Mouse (Mus musculus) heart, embryonic 10.5 days (tissue): Measurements from ENCODE around the gene Gcgr. TPM values are rescaled to one million over a fixed set of nuclear protein-coding genes. Genes with fewer than 3 reads are reported as not detected.
A peak's percentile ranks its signal among the peaks of the same experiment; 100 is the strongest.
"Not testable (repeated sequence)": the region's sequence is repeated elsewhere in the genome, so short reads cannot be mapped to it uniquely, and the experiment has no call there.

Experiments
- DNase-seq: peaks from one replicate; pipeline ENCODE4 v3.0.0-alpha.2; 2017; ENCODE audit warnings: low spot score
- H3K27ac ChIP-seq: fragments of 300-500 bp; sonication (generic); 2 replicates; pipeline ENCODE4 v1.5.1; 2016; ENCODE audit warnings: mild to moderate bottlenecking
- H3K27me3 ChIP-seq: fragments of 300-500 bp; sonication (generic); 2 replicates; pipeline ENCODE4 v1.6.1; 2016; ENCODE audit warnings: mild to moderate bottlenecking; ENCODE audit not compliant: poor library complexity, insufficient read depth, severe bottlenecking
- H3K36me3 ChIP-seq: fragments of 300-500 bp; sonication (generic); 2 replicates; pipeline ENCODE4 v1.6.1; 2016; ENCODE audit warnings: mild to moderate bottlenecking, moderate library complexity
- H3K4me1 ChIP-seq: fragments of 300-500 bp; sonication (generic); 2 replicates; pipeline ENCODE4 v1.6.1; 2016; ENCODE audit warnings: mild to moderate bottlenecking
- H3K4me3 ChIP-seq: fragments of 300-500 bp; sonication (generic); 2 replicates; pipeline ENCODE4 v1.5.1; 2016; ENCODE audit warnings: mild to moderate bottlenecking, moderate library complexity
- H3K9me3 ChIP-seq: fragments of 300-500 bp; sonication (generic); 2 replicates; pipeline ENCODE4 v1.6.1; 2016; ENCODE audit warnings: mild to moderate bottlenecking, moderate library complexity
- WGBS: fragments of 180-500 bp; shearing (Covaris S2); methylation state at CpG from one replicate; pipeline ENCODE4 v1.1.7; 2016; 5-methylcytosine and 5-hydroxymethylcytosine counted together
- polyA plus RNA-seq: library from polyadenylated mRNA; unstranded; fragments of >200 nt; fragmentation: Nextera tagmentation; extraction: Ambion mirVana; gene quantifications from 2 replicates; pipeline ENCODE4 v1.2.1, GENCODE M21; 2016

Gcgr gene
- polyA plus RNA-seq, 1 experiment from 2014 or later: 2.2 TPM

DNA sequence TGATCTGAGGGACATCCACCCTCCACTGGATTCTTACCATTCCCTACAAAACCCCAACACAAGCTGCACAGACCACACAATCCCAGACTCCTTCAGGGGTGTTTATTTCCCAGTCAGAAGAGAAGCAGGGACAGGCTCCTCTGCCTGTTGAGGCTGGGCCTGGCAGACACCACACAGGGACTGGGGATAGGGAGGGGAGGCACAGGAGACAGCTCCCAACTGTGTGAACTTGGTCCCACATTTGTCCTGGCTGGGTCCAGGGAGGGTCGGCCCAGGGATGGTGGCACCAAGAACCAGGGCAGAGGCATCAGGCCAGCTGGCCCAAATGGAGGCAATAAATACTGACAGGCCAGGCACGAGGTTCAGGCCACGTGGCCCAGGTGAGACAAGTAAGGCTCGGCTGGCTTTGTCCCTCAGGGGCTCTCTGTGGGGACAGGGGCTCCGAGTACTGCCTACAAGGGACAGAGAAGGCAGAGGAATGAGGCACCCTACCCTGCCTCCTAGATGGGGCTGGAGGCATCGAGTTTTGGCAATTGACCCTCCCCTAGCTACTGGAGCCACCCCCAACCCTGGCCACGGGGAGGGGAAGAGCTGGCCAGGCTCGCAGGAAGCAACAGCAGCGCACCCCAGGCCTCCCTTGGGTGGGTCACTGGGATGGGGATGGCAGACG lies 47.7 kb downstream of the Gcgr start:
- H3K27me3 ChIP-seq: no peaks in the 10 kb centered on the region
- peaks cover 45% of the 10 kb centered on the region for H3K36me3 ChIP-seq
- H3K9me3 ChIP-seq: no peaks in the 10 kb centered on the region
- H3K27ac ChIP-seq: peak overlapping the region; percentile 4; the same call in 1 of the 2 replicates
- peaks cover 42% of the 10 kb centered on the region for H3K4me1 ChIP-seq
- WGBS: 82% methylated on average over 10 of the region's 10 CpGs
- H3K4me3 ChIP-seq: no peak overlapping the region
- DNase-seq: peak; percentile 70

DNA sequence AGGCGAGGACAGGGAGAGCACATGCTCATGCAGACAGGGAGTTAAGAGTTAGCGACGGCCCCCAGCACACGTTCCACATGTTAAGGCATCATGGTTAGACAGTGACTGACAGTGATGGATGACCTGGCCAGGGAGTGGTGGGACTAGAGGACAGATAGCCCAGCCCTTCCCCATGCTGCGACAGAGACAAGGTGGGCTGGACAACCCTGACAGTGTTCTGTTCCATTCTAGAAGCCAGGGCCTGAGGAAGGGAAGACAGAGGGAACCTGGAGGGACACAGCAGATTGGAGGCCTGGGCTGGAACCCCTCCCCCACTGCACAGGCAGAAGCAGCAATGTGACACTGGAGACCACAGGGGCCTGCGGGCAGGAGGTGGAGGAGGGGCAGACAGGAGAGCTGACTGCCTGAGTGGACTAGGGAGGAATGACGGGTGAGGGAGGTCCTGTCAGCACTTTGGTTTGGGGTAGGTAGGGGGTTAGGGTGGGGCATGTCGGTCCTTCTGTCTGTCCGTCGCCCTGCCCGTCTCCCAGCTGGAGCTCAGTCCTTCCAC lies 48.3 kb downstream of the Gcgr start:
- peaks cover 50% of the 10 kb centered on the region for H3K36me3 ChIP-seq
- H3K27ac ChIP-seq: peak overlapping the region; percentile 99
- H3K4me1 ChIP-seq: peaks cover 42% of the 10 kb centered on the region
- 59% methylated on average over 11 of the region's 11 CpGs for WGBS
- DNase-seq: no peak
- peak overlapping the region; percentile 91; the same call in 1 of the 2 replicates for H3K4me3 ChIP-seq
- H3K9me3 ChIP-seq: no peaks in the 10 kb centered on the region
- H3K27me3 ChIP-seq: no peaks in the 10 kb centered on the region

DNA sequence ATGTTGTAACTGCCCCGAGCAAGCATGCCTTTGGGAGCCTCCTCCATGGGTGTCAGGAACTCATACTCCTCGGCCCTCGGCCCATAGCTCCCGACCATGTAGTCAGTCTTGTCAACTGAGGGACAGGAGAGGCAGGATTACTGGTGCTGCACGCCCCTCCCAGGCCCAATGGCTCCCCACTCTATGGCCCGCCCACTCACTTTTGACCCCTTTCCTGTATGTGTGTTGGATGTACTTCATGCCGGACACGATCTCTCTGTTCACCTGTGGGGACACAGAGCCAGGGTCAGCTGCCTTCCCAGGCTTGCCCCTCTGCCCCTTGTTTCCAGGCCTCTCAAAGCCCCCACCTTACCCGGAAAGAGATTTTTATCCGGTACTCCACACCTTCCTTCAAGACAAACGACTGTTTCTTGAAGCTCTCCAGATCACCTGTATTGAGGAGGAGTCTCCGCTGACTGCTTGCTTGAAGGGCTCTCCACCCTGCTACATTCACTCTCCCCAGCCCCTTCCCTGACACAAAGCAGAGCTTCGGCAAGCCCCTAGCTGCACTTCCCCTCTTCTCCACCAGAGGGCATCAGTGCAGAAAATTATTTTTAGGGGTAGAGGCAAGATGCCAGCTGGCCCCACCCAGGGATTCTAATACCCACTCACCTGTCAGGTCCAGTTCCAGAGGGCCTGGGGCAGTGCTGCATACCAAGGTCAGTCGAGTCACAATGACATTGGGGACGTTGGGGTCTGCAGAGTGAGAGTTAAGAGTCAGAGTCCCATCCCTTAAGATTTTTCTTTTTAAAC lies 49.0 kb downstream of the Gcgr start:
- H3K4me3 ChIP-seq: peak overlapping the region; percentile 91
- peak; percentile 90 for DNase-seq
- peak overlapping the region; percentile 99 for H3K27ac ChIP-seq
- no peaks in the 10 kb centered on the region for H3K9me3 ChIP-seq
- 53% methylated on average over 15 of the region's 15 CpGs for WGBS
- peaks cover 36% of the 10 kb centered on the region for H3K4me1 ChIP-seq
- H3K36me3 ChIP-seq: peaks cover 57% of the 10 kb centered on the region
- H3K27me3 ChIP-seq: no peaks in the 10 kb centered on the region

DNA sequence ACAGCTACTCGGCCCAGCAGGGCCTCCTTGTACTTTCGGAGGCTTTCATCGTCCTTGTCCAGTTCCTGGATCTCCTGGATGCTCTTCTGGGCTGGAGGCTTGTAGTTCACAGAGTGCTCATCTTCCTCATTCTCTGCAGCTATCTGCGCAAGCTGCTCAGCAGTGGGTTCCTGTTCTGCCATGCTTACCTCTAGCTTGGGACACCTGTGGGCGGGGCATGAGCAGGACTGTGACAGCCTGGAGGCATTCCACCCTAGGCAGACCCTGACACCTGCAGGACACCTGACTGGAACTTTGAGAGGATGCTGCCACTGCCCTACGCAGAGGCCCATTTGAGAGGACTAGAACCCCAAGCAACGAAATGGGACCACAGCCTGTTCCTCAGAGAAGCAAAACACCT lies 49.7 kb downstream of the Gcgr start:
- Histone ChIP-seq H3K27me3 (no peaks in the 10 kb centered on the region), H3K4me1 (peaks cover 33% of the 10 kb centered on the region), H3K36me3 (peaks cover 63% of the 10 kb centered on the region), H3K9me3 (no peaks in the 10 kb centered on the region), H3K4me3 (peak overlapping the region; percentile 91), H3K27ac (peak overlapping the region; percentile 99)
- WGBS: 58% methylated on average over 7 of the region's 7 CpGs
- DNase-seq: peak; percentile 77

DNA sequence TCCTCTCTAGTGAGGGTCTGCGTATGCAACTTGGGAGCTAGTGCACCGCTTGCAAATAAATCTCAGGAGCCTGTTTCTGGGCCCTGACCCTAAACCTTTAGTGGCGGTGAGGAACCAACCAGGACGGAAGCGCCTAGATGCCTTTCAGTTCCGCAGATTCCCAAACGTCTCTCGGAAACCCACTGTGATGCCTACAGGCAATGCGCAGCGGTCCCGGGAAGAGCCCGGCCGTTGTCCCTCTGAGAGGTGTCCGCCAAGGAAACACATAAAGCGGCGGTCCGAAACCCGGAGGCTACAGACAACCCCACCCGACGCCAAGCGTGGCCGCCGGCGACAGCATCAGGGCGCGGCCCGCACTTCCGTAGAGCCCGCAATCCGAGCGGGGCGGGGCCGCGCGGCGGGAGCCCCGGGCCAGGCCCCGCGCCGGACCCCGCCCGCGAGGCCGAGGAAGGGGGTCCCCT lies 50.4 kb downstream of the Gcgr start:
- Histone ChIP-seq H3K4me1 (peaks cover 31% of the 10 kb centered on the region), H3K4me3 (peak overlapping the region; percentile 91), H3K27me3 (no peaks in the 10 kb centered on the region), H3K27ac (peak overlapping the region; percentile 99), H3K36me3 (peaks cover 71% of the 10 kb centered on the region), H3K9me3 (no peaks in the 10 kb centered on the region)
- DNase-seq: no peak
- WGBS: under 1% methylated on average over 44 of the region's 44 CpGs

DNA sequence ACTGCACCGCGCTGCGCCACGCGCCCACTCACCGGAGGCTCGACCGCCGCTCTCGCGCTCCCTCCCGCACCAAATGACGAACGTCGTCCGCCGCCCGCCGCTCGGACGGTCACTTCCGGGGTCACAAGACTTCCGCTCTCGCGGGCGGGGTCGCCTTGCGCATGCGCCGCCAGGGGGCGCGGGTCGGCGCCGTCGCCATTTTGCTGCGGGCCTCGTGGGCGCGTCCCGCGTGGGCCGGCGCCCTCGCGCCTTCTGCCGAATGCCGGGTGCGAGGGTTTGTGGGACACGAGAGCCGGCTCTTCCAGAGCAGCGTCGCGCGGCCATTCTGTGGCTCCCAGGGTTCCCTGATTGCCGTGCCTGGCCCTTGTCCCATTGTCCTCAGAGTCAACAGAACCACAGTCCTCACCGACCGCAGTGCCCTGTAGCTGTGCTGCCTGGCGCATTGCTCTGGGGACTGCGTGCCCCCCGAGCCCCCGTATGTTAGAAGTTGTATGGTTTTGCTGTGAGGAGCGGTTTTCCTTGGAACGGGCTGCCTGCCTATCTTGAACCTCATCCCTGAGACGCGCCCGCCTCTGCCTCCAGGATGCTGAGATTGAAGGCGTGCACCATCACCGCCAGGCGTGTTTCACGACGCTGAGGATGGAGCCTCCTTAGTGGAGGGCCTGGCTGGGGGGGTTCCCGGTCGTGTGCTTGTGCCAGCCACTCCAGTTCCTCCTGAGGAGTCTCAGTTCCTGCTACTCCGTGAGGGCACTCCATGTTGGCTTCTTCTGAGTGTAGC lies 51.2 kb downstream of the Gcgr start, which contains the start of gene Arhgdia:
Arhgdia (minus strand) TSS at position 135 of the 778 bp plus-strand sequence.
- peak; percentile 91 for DNase-seq
- Histone ChIP-seq H3K4me3 (peak within 1 kb of the TSS; percentile 91), H3K27ac (peak within 1 kb of the TSS; percentile 99), H3K4me1 (peaks cover 31% of the 10 kb centered on the region), H3K36me3 (peaks cover 73% of the 10 kb centered on the region), H3K27me3 (no peaks in the 10 kb centered on the region), H3K9me3 (no peaks in the 10 kb centered on the region)
- 5% methylated on average over 75 of the region's 75 CpGs for WGBS

DNA sequence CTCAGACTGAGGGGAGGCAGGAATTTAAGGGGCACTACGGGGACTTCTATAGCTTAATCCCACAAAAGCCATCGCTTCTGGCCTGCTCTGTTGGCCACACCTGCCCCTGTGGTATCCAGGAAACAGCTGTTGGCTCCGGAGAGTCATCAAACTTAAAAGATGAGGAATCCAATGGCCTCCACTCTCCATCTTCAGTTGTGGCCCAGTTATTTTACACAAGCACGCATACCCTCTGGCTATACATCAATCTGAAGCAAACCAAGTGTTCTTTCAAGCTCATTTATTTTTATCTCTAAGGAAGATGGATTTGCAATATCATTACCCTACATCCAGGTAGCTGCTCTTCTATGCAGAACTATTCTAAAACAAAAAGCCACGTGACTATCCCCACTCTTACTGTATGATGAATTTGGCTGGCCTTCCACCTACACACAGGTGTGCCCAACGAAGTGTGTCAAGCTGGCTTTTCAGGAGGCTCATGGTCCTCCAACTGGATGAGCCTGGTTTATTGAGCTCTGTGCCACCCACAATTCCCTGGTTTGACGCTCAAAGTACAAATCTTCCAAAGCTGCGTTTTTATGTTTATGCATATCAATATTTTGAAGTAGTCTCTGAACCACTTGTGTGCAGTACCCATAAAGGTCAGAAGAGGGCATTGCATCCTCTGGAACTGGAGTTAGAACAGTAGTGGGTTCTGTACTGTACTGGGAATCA lies 51.9 kb downstream of the Gcgr start:
- H3K36me3 ChIP-seq: peaks cover 73% of the 10 kb centered on the region
- peak; percentile 73 for DNase-seq

DNA sequence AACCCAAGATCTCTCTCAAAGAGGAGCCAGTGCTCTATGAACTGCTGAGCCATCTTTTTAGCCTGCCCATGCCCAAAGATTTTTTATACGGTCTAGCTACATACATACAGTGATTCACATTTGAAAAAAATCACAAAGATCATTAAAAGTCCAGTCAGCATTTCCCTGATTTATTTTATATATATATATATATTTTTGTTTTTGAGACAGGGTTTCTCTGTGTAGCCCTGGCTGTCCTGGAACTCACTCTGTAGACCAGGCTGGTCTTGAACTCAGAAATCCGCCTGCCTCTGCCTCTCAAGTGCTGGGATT lies 52.4 kb downstream of the Gcgr start:
- H3K4me3 ChIP-seq, H3K27ac ChIP-seq, H3K9me3 ChIP-seq, H3K27me3 ChIP-seq, DNase-seq: not testable (repeated sequence)
- peaks cover 31% of the 10 kb centered on the region for H3K4me1 ChIP-seq
- 88% methylated on average over 2 of the region's 2 CpGs for WGBS
- peaks cover 73% of the 10 kb centered on the region for H3K36me3 ChIP-seq

More for the DNA sequence above, 51.9 kb downstream of the Gcgr start:
- Histone ChIP-seq H3K4me3 (peak overlapping the region; percentile 91), H3K27me3 (no peaks in the 10 kb centered on the region), H3K9me3 (no peaks in the 10 kb centered on the region), H3K27ac (peak overlapping the region; percentile 99), H3K4me1 (peaks cover 31% of the 10 kb centered on the region)
- 77% methylated on average over 8 of the region's 8 CpGs for WGBS

DNA sequence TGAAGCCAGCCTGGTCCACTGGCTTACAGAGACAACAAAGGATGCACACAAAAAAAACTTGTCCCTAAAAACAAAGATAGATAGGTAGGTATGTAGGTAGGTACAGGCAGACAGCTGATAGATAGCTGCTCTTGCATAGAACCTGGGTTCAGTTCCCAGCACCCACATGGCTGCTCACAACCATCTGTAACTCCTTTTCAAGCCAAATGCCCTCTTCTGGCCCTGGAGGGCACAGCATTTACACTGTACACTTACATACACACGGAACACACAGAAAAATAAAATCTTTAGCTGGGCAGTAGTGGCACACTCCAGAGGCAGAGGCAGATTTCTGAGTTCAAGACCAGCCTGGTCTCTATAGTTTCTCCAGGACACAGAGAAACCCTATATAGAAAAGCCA lies 53.4 kb downstream of the Gcgr start:
- no peaks in the 10 kb centered on the region for H3K27me3 ChIP-seq
- peaks cover 71% of the 10 kb centered on the region for H3K36me3 ChIP-seq
- no peaks in the 10 kb centered on the region for H3K9me3 ChIP-seq

DNA sequence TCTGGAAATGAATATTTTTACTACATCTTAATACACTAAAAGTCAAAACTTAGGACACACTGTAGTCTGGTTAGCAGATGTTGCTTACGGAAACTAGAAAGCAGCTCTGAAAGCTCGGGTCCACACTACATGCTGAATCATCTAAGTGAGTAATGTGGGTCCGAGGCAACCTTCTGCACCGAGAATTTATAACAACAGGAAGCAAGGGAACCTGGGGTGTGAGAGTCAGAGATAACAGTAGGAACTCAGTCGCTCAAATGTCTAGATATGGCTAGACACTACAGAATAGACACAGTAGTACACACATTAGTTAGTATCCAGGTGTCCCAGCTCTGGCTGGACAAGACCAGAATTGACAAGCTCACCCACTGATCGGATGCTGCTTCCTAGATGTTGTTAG lies 58.0 kb downstream of the Gcgr start:
- H3K4me3 ChIP-seq: no peak overlapping the region
- WGBS: 76% methylated on average over 6 of the region's 6 CpGs
- H3K9me3 ChIP-seq: no peaks in the 10 kb centered on the region
- no peaks in the 10 kb centered on the region for H3K4me1 ChIP-seq
- H3K36me3 ChIP-seq: peaks cover 96% of the 10 kb centered on the region
- no peaks in the 10 kb centered on the region for H3K27me3 ChIP-seq
- no peak overlapping the region for H3K27ac ChIP-seq
- no peak for DNase-seq

More for the DNA sequence above, 53.4 kb downstream of the Gcgr start:
- Histone ChIP-seq H3K4me1 (peaks cover 25% of the 10 kb centered on the region), H3K4me3 (no peak overlapping the region), H3K27ac (no peak overlapping the region)
- 95% methylated on average over 1 of the region's 1 CpGs for WGBS
- DNase-seq: no peak
